Mouse (Mus musculus): Measurements from ENCODE around the gene Ddx5.

DNA sequence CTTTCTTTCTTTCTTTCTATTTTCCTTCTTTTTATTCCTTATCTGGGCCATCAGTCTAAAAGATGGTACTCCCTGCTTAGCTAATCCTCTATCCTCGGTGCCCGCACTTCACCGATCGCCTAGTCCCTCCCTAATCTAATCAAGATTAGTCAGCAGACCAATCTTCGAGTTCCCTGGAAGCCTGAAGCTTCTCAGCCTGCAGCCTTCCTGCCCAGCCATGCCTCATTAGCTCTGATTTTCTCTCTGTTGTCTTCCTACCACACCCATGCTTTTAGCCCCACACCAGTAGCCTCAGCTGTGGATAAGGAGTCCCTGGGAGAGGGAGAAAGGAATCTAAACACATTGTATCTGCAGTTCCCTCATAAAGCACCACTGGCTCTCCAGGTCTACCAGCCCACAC is 33.4 kb downstream of the Ddx5 start:
- TF ChIP-seq POLR2A (IDR thresholded peaks at IDR 0.05; ENCODE audit: insufficient read depth, low read depth, low read length): no peak
- TF ChIP-seq CTCF (IDR thresholded peaks at IDR 0.05): no peak
